Mouse (Mus musculus): Measurements from ENCODE around the gene Psmd1. TPM values are rescaled to one million over a fixed set of nuclear protein-coding genes. Genes with fewer than 3 reads are reported as not detected.

Gene Psmd1
- polyA plus RNA-seq, 1 experiment from 2014 or later, result 86.2 TPM

- TF ChIP-seq CTCF (IDR thresholded peaks at IDR 0.05) (0 out of 2 replicates have a peak, but pooled peaks have one; percentile 10), EP300 (IDR thresholded peaks at IDR 0.05) (no peak)
These were observed 18.1 kb upstream of the Psmd1 start, which contains the start of gene 2810459M11Rik for GRCm38 (mm10) chr1:86045848-86046805. TSS of gene 2810459M11Rik (plus strand) at chr1:86045863.

DNA sequence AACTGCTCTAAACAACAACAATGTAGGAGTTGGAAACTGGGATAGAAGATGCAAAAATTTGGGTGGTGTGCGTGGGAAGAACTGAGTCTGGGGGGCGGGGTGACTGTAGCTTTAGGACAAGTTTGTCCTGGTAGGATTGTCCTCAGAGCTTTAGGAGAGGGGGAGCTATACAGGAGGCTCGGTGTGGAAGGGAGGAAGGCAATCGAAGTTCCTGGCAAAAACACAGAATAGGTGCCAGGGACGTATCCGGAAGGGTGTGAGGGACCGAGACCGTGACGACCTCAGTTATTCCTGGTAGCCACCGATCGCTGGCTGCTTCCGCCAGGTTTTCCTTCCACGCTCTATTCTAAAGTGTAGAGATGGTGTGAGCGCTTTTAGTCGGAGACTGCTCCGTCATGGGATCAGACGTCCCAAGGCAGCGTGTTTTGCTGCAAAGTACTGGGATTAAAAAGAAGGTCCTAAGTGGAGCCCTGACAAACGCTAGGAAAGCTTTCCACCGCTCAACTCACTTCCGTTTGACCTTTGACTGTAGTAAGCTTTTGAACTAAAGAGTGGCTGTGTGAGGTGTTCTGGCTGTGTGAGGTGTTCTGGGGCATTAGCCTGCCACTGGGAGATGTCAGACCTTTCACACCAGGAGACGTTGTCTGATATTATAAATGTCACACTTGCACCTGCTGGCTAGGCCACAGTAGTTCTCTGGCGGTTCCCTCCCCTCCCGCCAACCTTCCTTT, 17.2 kb upstream of the Psmd1 start:
- H3K4me2 ChIP-seq (replicated peaks; ENCODE audit: low read depth, low read length), result peak overlapping the region; percentile 95
- peak overlapping the region; percentile 45; the same call in 1 of the 2 replicates for H3K4me3 ChIP-seq (ENCODE audit: low read depth, low read length)
- no peaks in the 10 kb centered on the region for H3K9me3 ChIP-seq (ENCODE audit: low read length)
- TF ChIP-seq EP300 (IDR thresholded peaks at IDR 0.05) (no peak), CTCF (IDR thresholded peaks at IDR 0.05) (no peak)
- ATAC-seq (no peak), DNase-seq (ENCODE audit: low spot score) (peak; percentile 14)
- peaks cover 9% of the 10 kb centered on the region; the same call in 1 of the 2 replicates for H3K4me1 ChIP-seq (ENCODE audit: insufficient read depth, low read depth, low read length)
- H3K9ac ChIP-seq (replicated peaks; ENCODE audit: low read depth), result no peak overlapping the region
- H3K27me3 ChIP-seq (replicated peaks; ENCODE audit: insufficient read depth, low read length), result peaks cover 19% of the 10 kb centered on the region
- no peaks in the 10 kb centered on the region for H3K36me3 ChIP-seq (ENCODE audit: insufficient read depth, low read length)
- 17% methylated on average over 24 of the region's 24 CpGs for WGBS
- no peak overlapping the region for H3K27ac ChIP-seq (ENCODE audit: low read length)

More at GRCm38 (mm10) chr1:86045848-86046805, 18.1 kb upstream of the Psmd1 start, which contains the start of gene 2810459M11Rik:
- Histone ChIP-seq H3K4me1 (ENCODE audit: insufficient read depth, low read depth, low read length) (peaks cover 9% of the 10 kb centered on the region; the same call in 1 of the 2 replicates), H3K4me3 (ENCODE audit: low read depth, low read length) (peak within 1 kb of the TSS; percentile 45), H3K9me3 (ENCODE audit: low read length) (no peaks in the 10 kb centered on the region), H3K9ac (replicated peaks; ENCODE audit: low read depth) (no peak within 1 kb of the TSS), H3K27me3 (replicated peaks; ENCODE audit: insufficient read depth, low read length) (peaks cover 19% of the 10 kb centered on the region), H3K27ac (ENCODE audit: low read length) (no peak within 1 kb of the TSS), H3K4me2 (replicated peaks; ENCODE audit: low read depth, low read length) (peak within 1 kb of the TSS; percentile 95), H3K36me3 (ENCODE audit: insufficient read depth, low read length) (no peaks in the 10 kb centered on the region)
- ATAC-seq (peak; percentile 66), DNase-seq (ENCODE audit: low spot score) (peak; percentile 34)
- 2% methylated on average over 79 of the region's 110 CpGs for WGBS

DNA sequence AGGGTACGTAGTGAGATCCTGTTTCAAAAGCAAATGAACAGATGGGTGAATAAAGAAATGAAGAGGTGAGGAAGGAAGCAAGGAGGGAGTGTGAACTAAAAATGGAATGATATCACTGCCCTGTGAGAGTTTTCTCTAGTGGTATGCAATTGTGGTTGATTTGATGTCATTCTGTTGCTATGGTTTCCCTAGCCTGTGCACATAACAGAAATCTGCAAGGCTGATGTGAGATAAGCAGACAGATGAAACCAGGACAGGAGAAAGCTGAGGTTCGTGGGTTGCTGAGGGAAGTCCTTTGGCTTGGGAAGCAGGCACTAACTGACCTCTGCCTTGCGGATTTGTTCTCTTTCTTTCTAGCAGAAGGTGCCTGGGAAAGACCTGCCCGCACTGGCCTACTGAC, 16.0 kb upstream of the Psmd1 start:
- Histone ChIP-seq H3K4me2 (replicated peaks; ENCODE audit: low read depth, low read length) (no peak overlapping the region), H3K4me3 (ENCODE audit: low read depth, low read length) (no peak overlapping the region), H3K27ac (ENCODE audit: low read length) (no peak overlapping the region), H3K4me1 (ENCODE audit: insufficient read depth, low read depth, low read length) (peaks cover 9% of the 10 kb centered on the region; the same call in 1 of the 2 replicates), H3K27me3 (replicated peaks; ENCODE audit: insufficient read depth, low read length) (peaks cover 19% of the 10 kb centered on the region), H3K9ac (replicated peaks; ENCODE audit: low read depth) (no peak overlapping the region), H3K9me3 (ENCODE audit: low read length) (no peaks in the 10 kb centered on the region), H3K36me3 (ENCODE audit: insufficient read depth, low read length) (no peaks in the 10 kb centered on the region)
- TF ChIP-seq CTCF (IDR thresholded peaks at IDR 0.05) (no peak), EP300 (IDR thresholded peaks at IDR 0.05) (no peak)
- ATAC-seq (no peak), DNase-seq (ENCODE audit: low spot score) (peak; percentile 16)
- 68% methylated on average over 4 of the region's 4 CpGs for WGBS

- Histone ChIP-seq H3K9ac (replicated peaks; ENCODE audit: low read depth) (no peak overlapping the region), H3K27me3 (replicated peaks; ENCODE audit: insufficient read depth, low read length) (peaks cover 19% of the 10 kb centered on the region), H3K4me3 (ENCODE audit: low read depth, low read length) (no peak overlapping the region), H3K27ac (ENCODE audit: low read length) (no peak overlapping the region), H3K4me1 (ENCODE audit: insufficient read depth, low read depth, low read length) (peaks cover 9% of the 10 kb centered on the region; the same call in 1 of the 2 replicates), H3K36me3 (ENCODE audit: insufficient read depth, low read length) (no peaks in the 10 kb centered on the region), H3K9me3 (ENCODE audit: low read length) (no peaks in the 10 kb centered on the region), H3K4me2 (replicated peaks; ENCODE audit: low read depth, low read length) (no peak overlapping the region)
- TF ChIP-seq EP300 (IDR thresholded peaks at IDR 0.05) (no peak), CTCF (IDR thresholded peaks at IDR 0.05) (no peak)
- ATAC-seq (peak; percentile 60), DNase-seq (ENCODE audit: low spot score) (no peak)
- 60% methylated on average over 3 of the region's 3 CpGs for WGBS
These were observed 15.4 kb upstream of the Psmd1 start for GRCm38 (mm10) chr1:86048744-86049143.

DNA sequence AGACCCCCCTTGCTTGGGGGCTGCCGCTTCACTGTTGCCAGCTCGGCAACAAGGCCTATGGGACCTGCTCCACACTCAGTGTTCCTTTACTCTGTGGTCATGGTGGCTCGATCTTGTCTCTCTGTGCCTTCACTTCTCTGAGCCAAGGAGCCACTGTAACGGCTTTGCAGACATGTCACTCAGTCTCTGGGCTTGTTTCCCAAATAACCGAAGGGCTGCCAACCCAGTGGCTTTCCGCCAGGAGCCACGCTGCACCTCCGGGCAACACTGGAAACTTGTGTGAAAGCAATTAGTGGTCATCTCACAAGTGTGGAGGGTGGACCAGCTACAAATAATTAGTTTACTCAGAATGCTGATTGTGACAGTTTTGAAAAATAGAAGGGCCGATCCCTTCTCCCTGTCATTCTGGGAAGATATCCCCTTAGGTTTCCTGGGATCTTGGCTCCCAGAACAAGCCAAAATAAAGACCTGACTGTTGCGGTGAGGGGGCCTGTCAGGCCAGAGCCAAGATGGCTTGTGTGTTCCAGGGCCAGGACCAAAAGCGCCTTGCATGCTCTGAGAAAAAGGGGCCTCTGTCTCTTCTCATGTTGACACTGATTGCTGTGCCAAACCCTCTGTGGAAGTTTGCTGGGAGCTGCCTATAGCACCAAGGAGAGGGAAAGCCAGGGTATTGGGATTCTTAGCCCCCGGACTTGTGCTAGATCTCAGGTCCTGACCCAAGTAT, 10.8 kb upstream of the Psmd1 start:
- H3K9me3 ChIP-seq (ENCODE audit: low read length), result no peaks in the 10 kb centered on the region
- ATAC-seq, result no peak
- no peaks in the 10 kb centered on the region for H3K36me3 ChIP-seq (ENCODE audit: insufficient read depth, low read length)
- no peak for DNase-seq (ENCODE audit: low spot score)
- no peak overlapping the region for H3K27ac ChIP-seq (ENCODE audit: low read length)
- H3K4me1 ChIP-seq (ENCODE audit: insufficient read depth, low read depth, low read length), result no peaks in the 10 kb centered on the region
- 68% methylated on average over 12 of the region's 12 CpGs for WGBS
- no peak for TF ChIP-seq EP300 (IDR thresholded peaks at IDR 0.05)
- TF ChIP-seq CTCF (IDR thresholded peaks at IDR 0.05), result no peak
- no peak overlapping the region for H3K4me2 ChIP-seq (replicated peaks; ENCODE audit: low read depth, low read length)
- no peak overlapping the region for H3K9ac ChIP-seq (replicated peaks; ENCODE audit: low read depth)
- no peak overlapping the region for H3K4me3 ChIP-seq (ENCODE audit: low read depth, low read length)
- H3K27me3 ChIP-seq (replicated peaks; ENCODE audit: insufficient read depth, low read length), result no peaks in the 10 kb centered on the region

All from lung, postnatal 0 days (tissue).